Mouse (Mus musculus) lung, adult 2 months (tissue): ENCODE data around the gene Eif4h.
A peak's percentile ranks its signal among the peaks of the same experiment; 100 is the strongest.

Source experiments
- CTCF ChIP-seq: fragments of 200-500 bp; IDR thresholded peaks from 2 replicates; pipeline ENCODE4 v1.5.1; 2011; ENCODE audit warnings: mild to moderate bottlenecking, low read length, control low read depth; ENCODE audit not compliant: insufficient read depth
- POLR2A ChIP-seq: fragments of 200-500 bp; IDR thresholded peaks from 2 replicates; pipeline ENCODE4 v1.6.1; 2011; ENCODE audit warnings: low read depth, mild to moderate bottlenecking, control low read depth, low read length, borderline replicate concordance; ENCODE audit errors: extremely low read depth

DNA sequence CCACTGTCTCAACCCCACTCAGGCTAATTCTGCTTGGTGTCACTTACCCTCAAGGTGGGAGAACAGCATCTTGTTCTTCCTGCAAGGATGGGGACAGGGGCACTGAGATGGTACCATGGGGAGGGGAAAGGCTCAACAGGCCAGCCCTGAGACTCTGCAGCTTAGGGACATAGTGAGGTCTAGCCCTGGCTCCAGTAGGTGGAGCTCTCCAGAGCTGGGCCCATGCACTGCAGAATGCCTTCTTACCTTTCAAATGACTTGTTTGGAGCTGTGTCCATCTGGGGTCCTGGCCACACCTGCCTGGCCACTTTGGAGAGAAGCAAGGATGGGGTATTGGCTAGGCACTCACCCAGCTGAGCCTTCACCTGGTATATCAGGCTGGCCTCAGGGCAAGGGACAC lies 33.0 kb downstream of the Eif4h start:
- TF ChIP-seq POLR2A: no peak
- peak; percentile 27; the same call in 1 of the 2 replicates for TF ChIP-seq CTCF
